Mouse (Mus musculus): Measurements from ENCODE around the gene Gm20489.
A peak's percentile ranks its signal among the peaks of the same experiment; 100 is the strongest.

Gm20489 gene

DNA sequence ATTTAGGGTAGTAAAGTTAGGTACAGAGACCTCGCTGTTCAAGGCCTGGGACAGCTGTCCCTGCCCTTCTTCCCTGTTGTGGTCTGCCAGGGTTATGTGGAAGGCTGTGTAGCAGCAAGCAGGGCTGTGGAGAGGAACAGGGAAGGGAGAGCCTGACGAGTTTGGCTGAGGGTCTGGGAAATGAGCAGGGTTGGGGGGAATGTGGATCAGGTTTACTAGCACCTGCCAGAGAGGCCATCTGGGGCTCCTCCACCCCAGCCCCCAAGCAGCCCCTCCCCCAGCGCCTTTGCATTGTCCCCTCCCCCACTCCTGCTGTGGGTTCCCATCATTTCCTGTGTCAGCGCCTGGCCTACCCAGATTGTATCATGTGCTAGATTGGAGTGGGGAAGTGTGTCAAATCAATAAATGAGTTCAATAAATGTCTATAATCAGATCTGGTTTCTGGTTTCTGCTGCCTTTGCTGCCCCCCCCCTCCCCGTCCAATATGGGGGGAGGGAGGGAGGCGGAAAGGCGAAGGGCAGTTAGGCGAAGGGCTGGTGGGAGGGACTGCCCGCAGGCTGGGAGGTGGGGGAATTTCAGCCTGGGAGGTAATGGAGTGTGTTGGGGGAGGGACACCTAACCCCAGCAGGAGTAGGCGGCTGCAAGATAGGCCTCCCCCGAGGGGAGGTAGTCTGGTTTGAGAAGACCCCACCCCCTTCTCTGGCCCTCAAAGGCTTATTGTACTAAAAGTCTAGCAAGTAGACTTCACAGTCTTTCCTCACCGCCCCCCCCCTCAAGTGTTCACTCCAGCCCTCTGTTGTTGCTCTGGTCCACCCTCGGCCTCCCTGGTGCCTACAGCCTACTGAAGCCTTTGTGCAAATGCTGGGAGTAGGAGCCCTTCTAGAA is 8.1 kb downstream of the Gm20489 start:
- no peak for DNase-seq (ENCODE audit: low read depth)

DNA sequence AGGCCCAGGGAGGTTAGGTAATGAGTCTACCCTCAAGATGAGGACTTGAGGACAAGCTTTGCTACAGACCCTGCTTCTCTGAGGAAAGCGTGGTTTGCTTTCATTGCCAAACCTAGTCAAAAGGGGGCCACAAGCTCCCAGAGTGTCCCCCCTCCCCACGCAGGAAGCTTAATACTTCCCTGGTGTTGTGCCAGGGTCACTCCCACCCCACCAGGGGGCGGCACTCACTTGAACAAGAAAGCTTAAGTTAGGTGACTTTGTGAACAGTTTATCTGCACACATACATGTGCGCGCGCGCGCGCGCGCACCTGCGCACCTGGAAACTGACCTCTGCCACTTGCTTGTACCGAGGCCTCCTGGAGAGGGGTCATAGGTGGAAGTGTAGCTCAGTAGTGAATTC is 12.2 kb downstream of the Gm20489 start:
- DNase-seq (ENCODE audit: low read depth) = peak; percentile 25

DNA sequence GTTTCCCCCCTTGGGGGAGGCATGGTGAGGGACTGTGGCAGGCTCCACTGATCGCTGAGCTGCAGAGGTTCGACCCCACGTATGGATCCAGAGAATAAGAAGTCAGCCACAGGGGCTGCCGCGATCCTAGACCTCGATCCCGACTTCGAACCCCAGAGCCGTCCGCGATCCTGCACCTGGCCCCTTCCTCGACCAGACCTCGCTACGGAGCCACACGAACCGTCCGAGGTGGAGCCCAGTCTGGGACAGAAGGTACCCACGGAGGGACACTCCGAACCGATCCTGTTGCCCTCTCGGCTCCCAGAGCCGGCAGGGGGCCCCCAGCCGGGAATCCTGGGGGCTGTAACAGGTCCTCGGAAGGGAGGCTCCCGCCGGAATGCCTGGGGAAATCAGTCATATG is 14.1 kb downstream of the Gm20489 start:
- DNase-seq (ENCODE audit: low read depth) = peak; percentile 8

DNA sequence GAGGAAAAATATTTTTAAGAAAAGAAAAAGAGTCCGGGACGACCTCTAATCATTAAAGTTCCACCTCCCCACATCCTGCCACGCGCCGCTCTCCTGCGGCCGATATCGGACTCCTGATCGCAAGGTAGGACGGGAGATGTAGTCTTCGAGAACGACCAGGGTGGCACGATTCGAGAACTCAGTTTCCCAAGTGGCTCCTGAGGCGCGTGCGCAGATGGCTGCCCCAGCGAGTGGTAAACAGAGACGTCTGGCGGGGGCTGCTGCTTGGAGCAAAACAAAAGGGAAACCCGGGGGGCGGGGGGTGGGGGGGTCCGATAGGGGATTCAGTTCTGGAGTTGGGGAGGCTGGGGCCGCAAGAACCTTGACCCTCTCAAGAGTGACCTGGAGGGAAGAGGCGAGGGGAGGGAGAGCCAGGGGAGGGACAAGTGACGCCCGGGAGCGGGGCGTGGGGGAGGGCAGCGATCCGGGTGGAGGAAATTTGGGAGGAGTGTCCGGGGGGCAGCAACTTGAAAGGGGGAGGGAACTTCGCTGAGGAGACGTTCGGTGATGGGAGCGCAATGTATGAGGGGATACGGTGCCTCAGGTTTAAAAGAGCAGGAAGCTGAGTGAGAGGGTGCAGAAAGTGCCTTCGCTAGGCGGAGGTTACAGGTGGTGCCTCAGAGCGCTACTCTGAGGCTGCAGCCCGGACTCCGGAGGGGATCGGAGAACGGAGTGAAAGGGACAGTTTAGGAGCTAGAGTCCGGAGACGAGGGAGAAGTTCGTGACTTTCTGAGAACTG is 14.7 kb downstream of the Gm20489 start, which contains the start of gene Foxo4:
Gene Foxo4, plus strand, starts transcription at position 577 of the 778 bp plus-strand sequence.
- peak; percentile 93 for DNase-seq (ENCODE audit: low read depth)

DNA sequence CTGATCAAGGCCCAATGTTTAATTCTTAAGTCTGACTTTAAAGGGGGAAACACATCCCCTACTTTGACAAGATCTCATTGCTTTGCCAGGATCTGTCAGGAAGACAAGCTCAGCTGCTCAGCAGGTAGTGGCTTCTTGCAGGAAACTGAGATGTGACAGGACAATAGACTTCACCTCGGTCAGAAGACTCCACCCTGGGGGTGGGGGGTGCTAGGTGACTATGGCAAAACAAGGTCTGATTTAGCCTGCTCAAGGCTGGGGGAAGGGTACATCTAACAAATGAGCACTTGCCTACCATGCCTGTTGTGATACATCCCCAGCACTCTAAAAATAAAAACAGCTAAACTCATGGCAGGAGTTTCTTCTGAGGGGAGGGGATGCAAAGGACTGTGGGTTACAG is 23.8 kb downstream of the Gm20489 start:
- DNase-seq (ENCODE audit: low read depth) = no peak

DNA sequence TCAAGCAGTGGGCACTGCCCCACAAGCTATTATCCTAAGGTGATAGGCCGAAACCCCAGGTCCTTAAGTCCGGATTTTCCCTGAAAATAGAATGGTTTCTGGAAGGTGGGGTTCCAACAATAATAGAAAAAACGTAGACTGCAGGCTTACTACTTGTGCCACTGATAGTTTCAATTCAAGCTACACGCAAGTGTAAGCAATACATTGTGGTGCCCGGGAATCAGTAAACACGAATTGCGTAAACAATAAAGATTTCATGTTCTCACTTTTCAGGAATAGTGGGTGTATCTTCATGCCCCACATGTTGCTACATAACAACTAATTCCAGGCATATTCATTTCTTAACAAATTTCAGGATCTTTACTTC is 46.0 kb downstream of the Gm20489 start:
- no peak for DNase-seq (ENCODE audit: low read depth)

DNA sequence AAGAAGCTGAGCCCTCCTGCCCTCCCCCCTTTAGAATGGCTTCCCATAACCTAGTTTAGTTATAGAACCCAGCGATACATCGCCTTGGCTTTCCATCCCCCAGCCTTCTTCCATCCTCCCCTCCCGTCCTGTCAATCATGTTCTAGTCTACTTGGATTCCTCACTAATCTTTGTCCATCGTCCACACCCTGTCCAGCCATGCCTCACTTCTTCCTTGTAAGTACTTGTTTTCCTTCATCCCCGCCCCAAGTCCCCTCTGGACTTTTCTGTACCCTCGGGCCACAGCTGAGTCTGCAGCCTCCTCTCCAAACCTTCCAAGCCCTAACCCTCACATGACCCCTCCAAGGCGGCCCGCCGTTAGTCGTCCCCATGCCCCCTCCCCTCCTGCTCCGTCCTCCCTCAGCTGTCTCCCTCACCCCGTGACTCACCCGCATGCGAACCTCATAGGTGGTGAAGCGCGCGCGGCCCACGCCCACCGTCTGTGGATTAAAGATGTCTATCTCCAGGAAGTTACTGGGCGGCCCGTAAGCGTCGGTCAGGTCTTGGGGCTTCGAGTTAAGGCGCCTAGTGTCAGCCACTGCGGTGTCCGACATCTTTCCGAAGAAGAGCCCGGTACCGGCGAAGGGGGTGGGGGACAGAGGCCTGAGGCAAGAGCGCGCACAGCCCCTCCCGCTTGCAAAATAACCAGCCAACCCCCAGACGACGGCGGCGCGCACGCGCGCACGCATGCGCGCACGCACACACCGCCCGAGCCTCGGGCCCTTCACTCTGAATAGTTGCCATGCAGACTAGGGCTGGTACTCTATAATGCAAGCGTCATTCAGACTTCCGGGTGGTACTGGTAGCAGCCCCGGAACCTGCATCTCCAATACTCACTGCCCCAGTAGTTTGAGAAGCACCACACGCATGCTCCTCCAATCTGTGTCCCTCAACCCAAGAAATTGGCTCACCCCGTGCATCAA is 46.7 kb downstream of the Gm20489 start, which contains the start of gene Snx12:
Gene Snx12, minus strand, starts transcription at position 730 of the 962 bp plus-strand sequence.
- peak; percentile 94 for DNase-seq (ENCODE audit: low read depth)
